Mouse (Mus musculus) MEL (cell line): ENCODE results near the gene Zdhhc24. TPM values are rescaled to one million over a fixed set of nuclear protein-coding genes. Genes with fewer than 3 reads are reported as not detected.

Experiments used
- DNase-seq: peaks from one replicate; pipeline ENCODE4 v3.0.0; 2011; ENCODE audit warnings: low read depth, low spot score
- H3K27ac ChIP-seq: 2 replicates; pipeline ENCODE4 v1.5.1; 2012; ENCODE audit warnings: low read depth, mild to moderate bottlenecking, control low read depth, low read length, moderate library complexity; ENCODE audit not compliant: control insufficient read depth
- H3K27me3 ChIP-seq, 2 experiments: fragments of 150-350 bp in 1 of 2; sonication (generic) in 1 of 2; 2 replicates each; pipeline ENCODE4 v1.6.1; 2012; ENCODE audit warnings: low read length in 2 of 2, mild to moderate bottlenecking in 2 of 2, improper control_type of control experiment in 1 of 2, moderate library complexity in 1 of 2; ENCODE audit not compliant: insufficient read depth in 2 of 2, control insufficient read depth in 1 of 2
- H3K36me3 ChIP-seq, 2 experiments: 2 replicates each; pipeline ENCODE4 v1.6.1; 2012 to 2014; ENCODE audit warnings: low read length in 2 of 2, improper control_type of control experiment in 1 of 2, inconsistent platforms in 1 of 2, mild to moderate bottlenecking in 1 of 2; ENCODE audit not compliant: insufficient read depth in 2 of 2, control insufficient read depth in 1 of 2
- H3K4me1 ChIP-seq, 2 experiments: fragments of 150-350 bp in 1 of 2; sonication (generic) in 1 of 2; 2 replicates each; pipeline ENCODE4 v1.6.1; 2012; ENCODE audit warnings: low read length in 2 of 2, improper control_type of control experiment in 1 of 2, mild to moderate bottlenecking in 1 of 2; ENCODE audit not compliant: insufficient read depth in 2 of 2, control insufficient read depth in 1 of 2
- H3K4me3 ChIP-seq, 2 experiments: fragments of 150-350 bp in 1 of 2; sonication (generic) in 1 of 2; 2 replicates each; pipeline ENCODE4 v1.5.1; 2012; ENCODE audit warnings: low read depth in 2 of 2, low read length in 2 of 2, mild to moderate bottlenecking in 2 of 2, moderate library complexity in 2 of 2, control low read depth in 1 of 2, improper control_type of control experiment in 1 of 2; ENCODE audit not compliant: control insufficient read depth in 1 of 2, insufficient read depth in 1 of 2
- H3K79me2 ChIP-seq: 2 replicates; pipeline ENCODE4 v1.6.1; 2012; ENCODE audit warnings: mild to moderate bottlenecking, low read length, moderate library complexity; ENCODE audit not compliant: control insufficient read depth, poor library complexity, insufficient read depth
- H3K9ac ChIP-seq: 2 replicates; pipeline ENCODE4 v1.6.1; 2012; ENCODE audit warnings: low read depth, mild to moderate bottlenecking, control low read depth, low read length, moderate library complexity; ENCODE audit not compliant: control insufficient read depth, poor library complexity, severe bottlenecking
- H3K9me3 ChIP-seq: fragments of 150-350 bp; sonication (generic); replicated peaks from 2 replicates; pipeline ENCODE4 v1.6.1; 2012; ENCODE audit warnings: mild to moderate bottlenecking, low read length, improper control_type of control experiment, moderate library complexity; ENCODE audit not compliant: insufficient read depth
- BHLHE40 ChIP-seq: IDR thresholded peaks from 2 replicates; pipeline ENCODE4 v1.6.1; 2012; ENCODE audit warnings: low read depth, mild to moderate bottlenecking, inconsistent platforms, low read length, improper control_type of control experiment, borderline replicate concordance
- CHD2 ChIP-seq: IDR thresholded peaks from 2 replicates; pipeline ENCODE4 v1.6.1; 2011; ENCODE audit warnings: low read length, improper control_type of control experiment
- CTCF ChIP-seq, 3 experiments: IDR thresholded peaks in 2 of 3; conservative IDR thresholded peaks in 1 of 3; 2 replicates each; pipeline ENCODE4 v1.5.1; 2011 to 2012; ENCODE audit warnings: low read length in 3 of 3, low read depth in 2 of 3, mild to moderate bottlenecking in 2 of 3, improper control_type of control experiment in 1 of 3, inconsistent platforms in 1 of 3, mixed read lengths in 1 of 3, moderate library complexity in 1 of 3; ENCODE audit not compliant: control insufficient read depth in 1 of 3, insufficient read depth in 1 of 3, poor library complexity in 1 of 3, severe bottlenecking in 1 of 3
- E2F4 ChIP-seq: IDR thresholded peaks from 2 replicates; pipeline ENCODE4 v1.6.1; 2011; ENCODE audit warnings: low read depth, low read length, improper control_type of control experiment, borderline replicate concordance
- ELF1 ChIP-seq: IDR thresholded peaks from 2 replicates; pipeline ENCODE4 v1.6.1; 2014; ENCODE audit warnings: low read depth, mild to moderate bottlenecking, inconsistent platforms, low read length, improper control_type of control experiment, moderate library complexity
- EP300 ChIP-seq, 2 experiments: IDR thresholded peaks; 2 replicates each; pipeline ENCODE4 v1.6.1; 2011; ENCODE audit warnings: improper control_type of control experiment in 2 of 2, low read length in 2 of 2, low read depth in 1 of 2, mild to moderate bottlenecking in 1 of 2
- ETS1 ChIP-seq: IDR thresholded peaks from 2 replicates; pipeline ENCODE4 v1.6.1; 2012; ENCODE audit warnings: low read depth, mild to moderate bottlenecking, inconsistent platforms, low read length, improper control_type of control experiment, moderate library complexity
- GABPA ChIP-seq: IDR thresholded peaks from 2 replicates; pipeline ENCODE4 v1.6.1; 2012; ENCODE audit warnings: low read depth, mild to moderate bottlenecking, inconsistent platforms, low read length, improper control_type of control experiment, moderate library complexity
- GATA1 ChIP-seq: IDR thresholded peaks from 2 replicates; pipeline ENCODE4 v1.6.1; 2011; ENCODE audit warnings: low read depth, low read length, improper control_type of control experiment
- HCFC1 ChIP-seq: IDR thresholded peaks from 2 replicates; pipeline ENCODE4 v1.6.1; 2012; ENCODE audit warnings: low read depth, mild to moderate bottlenecking, inconsistent platforms, low read length, improper control_type of control experiment, moderate library complexity
- JUND ChIP-seq: IDR thresholded peaks from 2 replicates; pipeline ENCODE4 v1.6.1; 2011; ENCODE audit warnings: low read depth, mild to moderate bottlenecking, improper control_type of control experiment, low read length
- KAT2A ChIP-seq: conservative IDR thresholded peaks from 2 replicates; pipeline ENCODE4 v1.6.1; 2012; ENCODE audit warnings: low read depth, low read length, improper control_type of control experiment, inconsistent platforms
- MAFK ChIP-seq: IDR thresholded peaks from 2 replicates; pipeline ENCODE4 v1.6.1; 2011; ENCODE audit warnings: low read depth, mild to moderate bottlenecking, low read length, improper control_type of control experiment, borderline replicate concordance
- MAX ChIP-seq: IDR thresholded peaks from 2 replicates; pipeline ENCODE4 v1.6.1; 2011; ENCODE audit warnings: low read length, improper control_type of control experiment
- MAZ ChIP-seq: IDR thresholded peaks from 2 replicates; pipeline ENCODE4 v1.6.1; 2012; ENCODE audit warnings: low read depth, mild to moderate bottlenecking, inconsistent platforms, low read length, improper control_type of control experiment
- MEF2A ChIP-seq: IDR thresholded peaks from 2 replicates; pipeline ENCODE4 v1.6.1; 2014; ENCODE audit warnings: low read depth, mild to moderate bottlenecking, inconsistent platforms, low read length, improper control_type of control experiment; ENCODE audit not compliant: poor library complexity, insufficient replicate concordance, severe bottlenecking; ENCODE audit errors: extremely low read depth
- MXI1 ChIP-seq: IDR thresholded peaks from 2 replicates; pipeline ENCODE4 v1.6.1; 2011; ENCODE audit warnings: mild to moderate bottlenecking, low read depth, low read length, improper control_type of control experiment
- MYB ChIP-seq: IDR thresholded peaks from 2 replicates; pipeline ENCODE4 v1.6.1; 2011; ENCODE audit warnings: mild to moderate bottlenecking, low read depth, low read length, improper control_type of control experiment
- MYC ChIP-seq: IDR thresholded peaks from 2 replicates; pipeline ENCODE4 v1.6.1; 2011; ENCODE audit warnings: low read depth, mild to moderate bottlenecking, low read length, improper control_type of control experiment, moderate library complexity
- NELFE ChIP-seq: IDR thresholded peaks from 2 replicates; pipeline ENCODE4 v1.6.1; 2011; ENCODE audit warnings: low read depth, low read length, improper control_type of control experiment
- NRF1 ChIP-seq: IDR thresholded peaks from 2 replicates; pipeline ENCODE4 v1.6.1; 2014; ENCODE audit warnings: low read depth, mild to moderate bottlenecking, inconsistent platforms, low read length, improper control_type of control experiment, moderate library complexity; ENCODE audit not compliant: poor library complexity, insufficient read depth, severe bottlenecking
- POLR2A ChIP-seq, 2 experiments: IDR thresholded peaks; 2 replicates each; pipeline ENCODE4 v1.6.1; 2011 to 2012; ENCODE audit warnings: low read length in 2 of 2, mild to moderate bottlenecking in 2 of 2, control low read depth in 1 of 2, improper control_type of control experiment in 1 of 2, low read depth in 1 of 2, moderate library complexity in 1 of 2; ENCODE audit not compliant: control insufficient read depth in 1 of 2, insufficient read depth in 1 of 2, poor library complexity in 1 of 2
- POLR2AphosphoS2 ChIP-seq: IDR thresholded peaks from 2 replicates; pipeline ENCODE4 v1.6.1; 2011; ENCODE audit warnings: low read length, improper control_type of control experiment
- POLR2AphosphoS5 ChIP-seq: IDR thresholded peaks from 2 replicates; pipeline ENCODE4 v1.6.1; 2012; ENCODE audit warnings: low read depth, borderline replicate concordance, mild to moderate bottlenecking, inconsistent platforms, low read length, moderate library complexity, mixed read lengths
- RAD21 ChIP-seq: IDR thresholded peaks from 2 replicates; pipeline ENCODE4 v1.6.1; 2011; ENCODE audit warnings: mild to moderate bottlenecking, low read depth, low read length, improper control_type of control experiment
- RCOR1 ChIP-seq: IDR thresholded peaks from 2 replicates; pipeline ENCODE4 v1.6.1; 2012; ENCODE audit warnings: low read depth, mild to moderate bottlenecking, inconsistent platforms, low read length, improper control_type of control experiment
- SIN3A ChIP-seq: IDR thresholded peaks from 2 replicates; pipeline ENCODE4 v1.6.1; 2012; ENCODE audit warnings: low read length, improper control_type of control experiment, inconsistent platforms
- SMC3 ChIP-seq: IDR thresholded peaks from 2 replicates; pipeline ENCODE4 v1.6.1; 2011; ENCODE audit warnings: low read depth, low read length, improper control_type of control experiment
- TAL1 ChIP-seq: IDR thresholded peaks from 2 replicates; pipeline ENCODE4 v1.6.1; 2012; ENCODE audit warnings: mild to moderate bottlenecking, inconsistent platforms, low read length, moderate library complexity, mixed read lengths
- TBP ChIP-seq: IDR thresholded peaks from 2 replicates; pipeline ENCODE4 v1.8.0; 2011; ENCODE audit warnings: low read depth, low read length, improper control_type of control experiment
- TCF12 ChIP-seq: IDR thresholded peaks from 2 replicates; pipeline ENCODE4 v1.6.1; 2014; ENCODE audit warnings: low read depth, mild to moderate bottlenecking, inconsistent platforms, low read length, improper control_type of control experiment, moderate library complexity
- UBTF ChIP-seq: IDR thresholded peaks from 2 replicates; pipeline ENCODE4 v1.6.1; 2012; ENCODE audit warnings: low read depth, mild to moderate bottlenecking, inconsistent platforms, low read length, improper control_type of control experiment, moderate library complexity, borderline replicate concordance; ENCODE audit not compliant: insufficient read depth
- USF1 ChIP-seq: IDR thresholded peaks from 2 replicates; pipeline ENCODE4 v1.6.1; 2014; ENCODE audit warnings: low read depth, mild to moderate bottlenecking, inconsistent platforms, low read length, improper control_type of control experiment, moderate library complexity
- USF2 ChIP-seq, 2 experiments: IDR thresholded peaks; 2 replicates each; pipeline ENCODE4 v1.6.1; 2011 to 2012; ENCODE audit warnings: improper control_type of control experiment in 2 of 2, low read length in 2 of 2, borderline replicate concordance in 1 of 2, inconsistent platforms in 1 of 2, low read depth in 1 of 2, mild to moderate bottlenecking in 1 of 2; ENCODE audit not compliant: insufficient read depth in 1 of 2
- ZC3H11A ChIP-seq: IDR thresholded peaks from 2 replicates; pipeline ENCODE4 v1.6.1; 2012; ENCODE audit warnings: low read depth, mild to moderate bottlenecking, inconsistent platforms, low read length, improper control_type of control experiment
- ZKSCAN1 ChIP-seq: IDR thresholded peaks from 2 replicates; pipeline ENCODE4 v1.6.1; 2012; ENCODE audit warnings: low read depth, mild to moderate bottlenecking, inconsistent platforms, low read length, improper control_type of control experiment, moderate library complexity
- ZMIZ1 ChIP-seq: IDR thresholded peaks from 2 replicates; pipeline ENCODE4 v1.6.1; 2012; ENCODE audit warnings: low read depth, mild to moderate bottlenecking, inconsistent platforms, low read length, improper control_type of control experiment, moderate library complexity
- ZNF384 ChIP-seq: IDR thresholded peaks from 2 replicates; pipeline ENCODE4 v1.6.1; 2012; ENCODE audit warnings: low read depth, mild to moderate bottlenecking, inconsistent platforms, low read length, improper control_type of control experiment
- polyA plus RNA-seq, 2 experiments: library from polyadenylated mRNA; stranded (reverse) in 1 of 2; unstranded in 1 of 2; fragments of >175 nt in 1 of 2; fragments of >200 nt in 1 of 2; gene quantifications; 2 replicates each; pipeline versions ENCODE4 v1.2.1 to v1.2.4; 2012; ENCODE audit warnings: low replicate concordance in 2 of 2, low read depth in 1 of 2; ENCODE audit not compliant: insufficient read length in 2 of 2, insufficient read depth in 1 of 2, missing spikeins in 1 of 2
- total RNA-seq: library from RNA; depleted of rRNA; stranded (reverse); fragments of 300-350 nt; gene quantifications from 2 replicates; pipeline ENCODE4 v1.2.3, GENCODE M21; 2012

The Zdhhc24 gene
- total and polyA plus RNA-seq, 3 experiments: 15.8 to 21.1 TPM; not detected in 1

GRCm38 (mm10) chr19:4891798-4892197 lies 13.3 kb downstream of the Zdhhc24 start:
- H3K9me3 ChIP-seq: no peaks in the 10 kb centered on the region
- H3K9ac ChIP-seq: no peak overlapping the region
- peak; percentile 84 for DNase-seq
- H3K4me1 ChIP-seq: peaks cover 4 to 9% of the 10 kb centered on the region in 2 experiments
- no peaks in the 10 kb centered on the region for H3K27me3 ChIP-seq
- H3K4me3 ChIP-seq: no peak overlapping the region
- peaks cover 0 to 5% of the 10 kb centered on the region in 2 experiments; a peak in 2 of 4 replicates for H3K36me3 ChIP-seq
- H3K27ac ChIP-seq: no peak overlapping the region; the same call in 1 of the 2 replicates
- H3K79me2 ChIP-seq: no peaks in the 10 kb centered on the region
- TF ChIP-seq CHD2 (no peak), SMC3 (no peak), HCFC1 (no peak), EP300 (IDR thresholded peaks at IDR 0.05; ENCODE audit: low read depth in 1 of 2, low read length in 2 of 2) (peak; percentile 58 to 84), ZC3H11A (no peak), NELFE (no peak), ZMIZ1 (no peak), SIN3A (peak; percentile 70), MEF2A (no peak), TCF12 (peak; percentile 90), BHLHE40 (no peak), USF1 (no peak), ETS1 (peak; percentile 89), UBTF (no peak), MYB (no peak), KAT2A (no peak), RCOR1 (peak; percentile 43; the same call in 1 of the 2 replicates), ZKSCAN1 (no peak), MXI1 (no peak), USF2 (IDR thresholded peaks at IDR 0.05; ENCODE audit: borderline replicate concordance in 1 of 2, insufficient read depth in 1 of 2, low read depth in 1 of 2, low read length in 2 of 2) (no peak), POLR2AphosphoS2 (no peak), POLR2A (IDR thresholded peaks at IDR 0.05; ENCODE audit: control insufficient read depth in 1 of 2, insufficient read depth in 1 of 2, low read depth in 1 of 2, low read length in 2 of 2, poor library complexity in 1 of 2) (no peak), POLR2AphosphoS5 (no peak), RAD21 (no peak), MYC (no peak), MAZ (no peak), ELF1 (no peak), MAFK (no peak), E2F4 (no peak), GATA1 (peak; percentile 83), TBP (no peak), ZNF384 (no peak), TAL1 (peak; percentile 85), JUND (no peak), MAX (no peak), GABPA (no peak), NRF1 (no peak), CTCF (IDR thresholded peaks at IDR 0.05 in 2 of 3, conservative IDR thresholded peaks at IDR 0.05 in 1 of 3; ENCODE audit: control insufficient read depth in 1 of 3, insufficient read depth in 1 of 3, low read depth in 2 of 3, low read length in 3 of 3, poor library complexity in 1 of 3, severe bottlenecking in 1 of 3) (no peak)
